Mouse (Mus musculus): ENCODE data around the gene Abca3. TPM values are rescaled to one million over a fixed set of nuclear protein-coding genes. Genes with fewer than 3 reads are reported as not detected.

Gene Abca3
- polyA plus RNA-seq, 1 experiment: 5.1 TPM

DNA sequence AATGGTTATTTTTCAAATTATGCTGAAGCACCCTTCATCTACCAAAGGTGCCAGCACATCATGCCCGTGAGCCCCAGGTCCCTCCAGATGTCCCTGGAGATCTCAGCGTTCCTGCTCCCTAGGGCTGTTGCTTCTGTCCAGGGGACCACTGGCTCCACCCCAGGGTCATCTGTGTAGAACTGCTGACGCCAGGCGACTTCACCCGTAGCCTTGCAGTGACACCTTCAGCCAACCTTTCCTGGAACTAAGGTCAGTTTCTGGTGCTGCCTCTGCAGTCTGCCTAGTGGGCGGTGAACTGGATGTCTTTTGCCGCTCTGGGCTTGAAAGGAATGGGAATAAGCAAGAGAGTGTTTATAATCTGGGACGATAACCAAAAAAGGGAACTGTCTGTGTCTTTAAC is 9.1 kb downstream of the Abca3 start:
- H3K4me1 ChIP-seq (ENCODE audit: control insufficient read depth, insufficient read depth, low read length): peaks cover 2% of the 10 kb centered on the region; the same call in 1 of the 2 replicates
- H3K36me3 ChIP-seq (ENCODE audit: control insufficient read depth, insufficient read depth, low read length): no peaks in the 10 kb centered on the region
- no peak overlapping the region for H3K27ac ChIP-seq (ENCODE audit: control insufficient read depth, insufficient read depth, low read depth, low read length)
- H3K27me3 ChIP-seq (ENCODE audit: control insufficient read depth, insufficient read depth, low read length): no peaks in the 10 kb centered on the region
- no peak overlapping the region for H3K4me3 ChIP-seq (ENCODE audit: control insufficient read depth, low read depth, low read length)
- TF ChIP-seq CTCF (IDR thresholded peaks at IDR 0.05; ENCODE audit: control insufficient read depth, insufficient read depth, insufficient replicate concordance, low read depth, low read length): no peak

DNA sequence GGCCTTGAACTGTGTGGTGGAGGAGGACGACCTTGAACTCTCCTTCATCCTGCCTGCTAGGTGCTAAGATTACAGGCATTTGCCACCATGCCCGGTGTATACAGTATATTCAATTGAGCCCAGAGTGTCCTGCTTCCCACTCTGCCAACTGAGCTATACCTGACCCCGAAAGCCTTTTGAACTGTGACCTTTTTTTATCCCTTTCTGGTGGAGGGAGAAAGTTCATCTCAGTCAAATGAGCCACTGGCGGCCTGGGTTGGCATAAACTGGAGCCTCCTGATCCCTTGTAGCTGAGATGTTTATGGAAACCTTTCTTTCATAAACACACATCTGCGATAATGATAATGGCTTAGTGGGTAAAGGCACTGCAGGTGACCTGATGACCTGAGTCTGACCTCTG is 9.5 kb downstream of the Abca3 start:
- Histone ChIP-seq H3K4me3 (ENCODE audit: control insufficient read depth, low read depth, low read length) (no peak overlapping the region), H3K27ac (ENCODE audit: control insufficient read depth, insufficient read depth, low read depth, low read length) (no peak overlapping the region), H3K4me1 (ENCODE audit: control insufficient read depth, insufficient read depth, low read length) (peaks cover 2% of the 10 kb centered on the region; the same call in 1 of the 2 replicates), H3K27me3 (ENCODE audit: control insufficient read depth, insufficient read depth, low read length) (no peaks in the 10 kb centered on the region), H3K36me3 (ENCODE audit: control insufficient read depth, insufficient read depth, low read length) (no peaks in the 10 kb centered on the region)
- TF ChIP-seq CTCF (IDR thresholded peaks at IDR 0.05; ENCODE audit: control insufficient read depth, insufficient read depth, insufficient replicate concordance, low read depth, low read length) (no peak), POLR2A (IDR thresholded peaks at IDR 0.05; ENCODE audit: control insufficient read depth, low read depth, low read length) (no peak)

DNA sequence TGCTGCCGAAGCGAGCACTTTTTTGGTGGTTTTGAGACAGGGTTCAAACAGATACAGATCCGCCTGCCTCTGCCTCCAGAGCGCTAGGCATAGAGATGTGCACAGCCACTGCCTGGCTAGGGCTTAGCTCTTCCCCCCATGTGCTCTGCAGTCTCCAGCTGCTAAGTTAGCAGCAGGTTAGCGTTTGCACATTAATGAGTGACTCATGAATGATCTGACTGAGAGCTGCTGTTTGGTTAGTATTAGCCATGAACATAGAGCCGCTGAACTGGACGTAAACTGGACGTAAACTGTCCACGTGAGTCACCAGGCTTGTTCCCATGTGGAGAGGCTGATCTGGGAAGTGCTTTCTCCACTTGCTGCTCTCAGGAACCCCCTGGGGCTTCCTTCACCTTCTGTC is 10.8 kb downstream of the Abca3 start:
- no peak overlapping the region for H3K4me3 ChIP-seq (ENCODE audit: control insufficient read depth, low read depth, low read length)
- H3K27me3 ChIP-seq (ENCODE audit: control insufficient read depth, insufficient read depth, low read length): no peaks in the 10 kb centered on the region
- H3K36me3 ChIP-seq (ENCODE audit: control insufficient read depth, insufficient read depth, low read length): no peaks in the 10 kb centered on the region
- H3K4me1 ChIP-seq (ENCODE audit: control insufficient read depth, insufficient read depth, low read length): peaks cover 2% of the 10 kb centered on the region; the same call in 1 of the 2 replicates
- no peak overlapping the region for H3K27ac ChIP-seq (ENCODE audit: control insufficient read depth, insufficient read depth, low read depth, low read length)
- no peak for TF ChIP-seq CTCF (IDR thresholded peaks at IDR 0.05; ENCODE audit: control insufficient read depth, insufficient read depth, insufficient replicate concordance, low read depth, low read length)

DNA sequence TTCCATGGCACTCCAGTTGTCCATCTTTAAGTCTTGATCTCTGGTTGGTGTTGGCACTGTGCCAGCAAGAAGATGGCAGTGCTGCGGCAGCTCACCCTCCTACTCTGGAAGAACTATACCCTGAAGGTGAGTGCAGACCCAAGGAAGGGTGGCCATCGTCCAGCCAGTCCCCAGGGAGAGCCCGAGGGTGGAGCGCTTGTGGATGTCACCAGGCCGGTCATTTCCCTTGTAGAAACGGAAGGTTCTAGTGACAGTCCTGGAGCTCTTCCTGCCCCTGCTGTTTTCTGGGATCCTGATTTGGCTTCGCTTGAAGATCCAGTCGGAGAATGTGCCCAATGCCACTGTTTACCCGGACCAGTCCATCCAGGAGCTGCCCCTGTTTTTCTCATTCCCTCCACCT is 12.7 kb downstream of the Abca3 start:
- H3K4me1 ChIP-seq (ENCODE audit: control insufficient read depth, insufficient read depth, low read length): peaks cover 2% of the 10 kb centered on the region; the same call in 1 of the 2 replicates
- H3K27ac ChIP-seq (ENCODE audit: control insufficient read depth, insufficient read depth, low read depth, low read length): no peak overlapping the region
- no peaks in the 10 kb centered on the region for H3K27me3 ChIP-seq (ENCODE audit: control insufficient read depth, insufficient read depth, low read length)
- no peak overlapping the region for H3K4me3 ChIP-seq (ENCODE audit: control insufficient read depth, low read depth, low read length)
- no peaks in the 10 kb centered on the region for H3K36me3 ChIP-seq (ENCODE audit: control insufficient read depth, insufficient read depth, low read length)
- TF ChIP-seq CTCF (IDR thresholded peaks at IDR 0.05; ENCODE audit: control insufficient read depth, insufficient read depth, insufficient replicate concordance, low read depth, low read length) (no peak), POLR2A (IDR thresholded peaks at IDR 0.05; ENCODE audit: control insufficient read depth, low read depth, low read length) (no peak)

DNA sequence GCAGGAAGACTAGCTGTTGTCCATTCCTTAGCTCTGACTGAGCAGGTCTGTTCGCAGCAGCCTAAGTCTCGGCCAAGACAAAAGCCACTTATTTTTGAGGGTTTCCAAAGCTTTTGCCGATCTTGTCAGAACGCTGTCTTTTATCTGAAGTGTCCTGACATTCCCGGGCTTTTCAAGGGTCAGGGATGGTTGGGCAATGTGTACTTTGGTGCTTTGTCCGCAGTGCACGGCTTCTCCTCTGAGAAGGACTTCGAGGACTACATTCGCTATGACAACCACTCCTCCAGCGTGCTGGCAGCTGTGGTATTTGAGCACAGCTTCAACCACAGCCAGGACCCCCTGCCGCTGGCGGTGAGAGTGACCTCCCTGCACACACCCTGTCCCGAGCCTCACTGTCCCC is 14.1 kb downstream of the Abca3 start:
- Histone ChIP-seq H3K4me1 (ENCODE audit: control insufficient read depth, insufficient read depth, low read length) (no peaks in the 10 kb centered on the region; the same call in 1 of the 2 replicates), H3K4me3 (ENCODE audit: control insufficient read depth, low read depth, low read length) (no peak overlapping the region), H3K36me3 (ENCODE audit: control insufficient read depth, insufficient read depth, low read length) (no peaks in the 10 kb centered on the region), H3K27ac (ENCODE audit: control insufficient read depth, insufficient read depth, low read depth, low read length) (no peak overlapping the region), H3K27me3 (ENCODE audit: control insufficient read depth, insufficient read depth, low read length) (no peaks in the 10 kb centered on the region)
- TF ChIP-seq CTCF (IDR thresholded peaks at IDR 0.05; ENCODE audit: control insufficient read depth, insufficient read depth, insufficient replicate concordance, low read depth, low read length) (no peak), POLR2A (IDR thresholded peaks at IDR 0.05; ENCODE audit: control insufficient read depth, low read depth, low read length) (no peak)

DNA sequence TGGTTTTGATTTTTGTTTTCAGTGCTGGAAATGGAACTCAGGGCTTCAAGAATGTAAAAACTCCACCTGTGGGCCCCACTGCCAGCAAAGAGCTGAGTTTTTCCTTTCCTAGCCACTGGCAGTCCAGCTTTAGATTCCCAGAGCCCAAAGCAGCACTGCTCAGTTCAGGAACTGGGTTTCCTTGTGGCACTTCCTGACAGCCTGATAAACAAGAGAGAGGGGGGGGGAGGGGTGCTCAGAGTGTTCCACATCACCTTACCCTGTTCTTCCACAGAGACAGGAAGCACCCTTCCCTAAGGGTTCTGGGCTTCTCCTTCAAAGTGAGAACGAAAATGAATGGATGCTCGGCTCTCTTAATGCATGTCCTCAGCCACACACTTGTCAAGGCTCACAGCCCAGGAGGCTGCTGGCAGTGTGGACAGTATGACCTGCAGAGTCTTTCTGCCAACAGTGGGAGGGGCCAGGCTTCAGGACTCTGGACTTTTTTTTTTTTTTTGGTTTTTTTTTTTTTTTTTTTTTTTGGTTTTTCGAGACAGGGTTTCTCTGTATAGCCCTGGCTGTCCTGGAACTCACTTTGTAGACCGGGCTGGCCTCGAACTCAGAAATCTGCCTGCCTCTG is 23.5 kb downstream of the Abca3 start:
- Histone ChIP-seq H3K27ac (ENCODE audit: control insufficient read depth, insufficient read depth, low read depth, low read length) (no peak overlapping the region), H3K36me3 (ENCODE audit: control insufficient read depth, insufficient read depth, low read length) (no peaks in the 10 kb centered on the region), H3K4me3 (ENCODE audit: control insufficient read depth, low read depth, low read length) (no peak overlapping the region), H3K4me1 (ENCODE audit: control insufficient read depth, insufficient read depth, low read length) (no peaks in the 10 kb centered on the region; the same call in 1 of the 2 replicates), H3K27me3 (ENCODE audit: control insufficient read depth, insufficient read depth, low read length) (no peaks in the 10 kb centered on the region)
- TF ChIP-seq CTCF (IDR thresholded peaks at IDR 0.05; ENCODE audit: control insufficient read depth, insufficient read depth, insufficient replicate concordance, low read depth, low read length) (no peak), POLR2A (IDR thresholded peaks at IDR 0.05; ENCODE audit: control insufficient read depth, low read depth, low read length) (no peak)

DNA sequence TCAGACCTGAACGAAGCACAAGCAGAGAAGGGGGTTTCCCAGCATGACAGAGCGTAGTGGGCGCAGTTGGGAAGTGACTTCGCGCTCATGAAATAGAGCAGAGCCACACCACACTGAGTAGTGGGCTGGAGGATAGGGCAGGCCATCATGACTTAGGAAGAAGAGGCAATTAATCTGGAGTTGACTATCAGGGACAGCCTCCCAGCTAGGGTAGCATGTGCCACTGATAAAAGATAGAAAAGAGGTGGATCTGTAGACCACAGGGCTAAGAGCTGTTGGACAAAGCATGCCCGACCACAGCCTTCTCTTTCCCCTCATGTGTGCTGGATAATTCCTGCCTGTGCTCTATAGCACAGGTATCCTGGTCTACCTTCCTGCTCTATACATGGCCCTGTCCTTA is 24.1 kb downstream of the Abca3 start:
- Histone ChIP-seq H3K27me3 (ENCODE audit: control insufficient read depth, insufficient read depth, low read length) (no peaks in the 10 kb centered on the region), H3K36me3 (ENCODE audit: control insufficient read depth, insufficient read depth, low read length) (no peaks in the 10 kb centered on the region), H3K27ac (ENCODE audit: control insufficient read depth, insufficient read depth, low read depth, low read length) (no peak overlapping the region), H3K4me1 (ENCODE audit: control insufficient read depth, insufficient read depth, low read length) (no peaks in the 10 kb centered on the region; the same call in 1 of the 2 replicates), H3K4me3 (ENCODE audit: control insufficient read depth, low read depth, low read length) (no peak overlapping the region)
- no peak for TF ChIP-seq CTCF (IDR thresholded peaks at IDR 0.05; ENCODE audit: control insufficient read depth, insufficient read depth, insufficient replicate concordance, low read depth, low read length)
- no peak for TF ChIP-seq POLR2A (IDR thresholded peaks at IDR 0.05; ENCODE audit: control insufficient read depth, low read depth, low read length)

DNA sequence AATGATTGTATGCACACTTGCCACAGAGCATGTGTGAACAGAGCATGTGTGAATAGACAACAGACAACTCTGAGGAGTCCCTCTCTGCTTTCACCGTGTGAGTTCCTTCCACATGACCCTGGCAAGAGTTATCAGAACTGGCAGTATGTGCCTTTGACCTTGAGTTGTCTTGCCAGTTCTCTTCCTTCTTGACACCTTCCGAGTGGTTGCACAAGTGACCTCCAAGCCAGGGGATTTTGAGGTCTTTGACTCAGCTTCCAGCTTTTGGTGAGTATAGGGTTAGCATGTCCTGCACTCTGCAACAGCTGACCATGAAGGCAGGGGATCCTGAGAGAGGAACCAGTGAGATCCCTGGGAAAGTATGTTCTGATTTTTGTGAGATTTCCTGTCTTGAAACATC is 26.7 kb downstream of the Abca3 start:
- no peak overlapping the region for H3K4me3 ChIP-seq (ENCODE audit: control insufficient read depth, low read depth, low read length)
- no peaks in the 10 kb centered on the region for H3K27me3 ChIP-seq (ENCODE audit: control insufficient read depth, insufficient read depth, low read length)
- no peak overlapping the region for H3K27ac ChIP-seq (ENCODE audit: control insufficient read depth, insufficient read depth, low read depth, low read length)
- H3K4me1 ChIP-seq (ENCODE audit: control insufficient read depth, insufficient read depth, low read length): no peaks in the 10 kb centered on the region; the same call in 1 of the 2 replicates
- H3K36me3 ChIP-seq (ENCODE audit: control insufficient read depth, insufficient read depth, low read length): no peaks in the 10 kb centered on the region
- TF ChIP-seq CTCF (IDR thresholded peaks at IDR 0.05; ENCODE audit: control insufficient read depth, insufficient read depth, insufficient replicate concordance, low read depth, low read length) (no peak), POLR2A (IDR thresholded peaks at IDR 0.05; ENCODE audit: control insufficient read depth, low read depth, low read length) (no peak)

Measured in testis, adult 2 months (tissue).